Mouse (Mus musculus) hindbrain, embryonic 16.5 days (tissue): ENCODE data around the gene Exoc4. TPM values are rescaled to one million over a fixed set of nuclear protein-coding genes. Genes with fewer than 3 reads are reported as not detected.

Experiments used
- ATAC-seq: fragments of 200-750 bp; cut with Nextera tagmentation; 2 replicates; pipeline ENCODE4 v1.8.0; 2017; ENCODE audit warnings: moderate TSS enrichment, moderate library complexity
- H3K27ac ChIP-seq: fragments of 300-500 bp; sonication (generic); 2 replicates; pipeline ENCODE4 v1.5.1; 2014; ENCODE audit warnings: low read depth, mild to moderate bottlenecking, control low read depth, low read length, moderate library complexity
- H3K27me3 ChIP-seq: fragments of 300-500 bp; sonication (generic); replicated peaks from 2 replicates; pipeline ENCODE4 v1.6.1; 2014; ENCODE audit warnings: low read length; ENCODE audit not compliant: control insufficient read depth, insufficient read depth
- H3K36me3 ChIP-seq: fragments of 300-500 bp; sonication (generic); 2 replicates; pipeline ENCODE4 v1.6.1; 2014; ENCODE audit warnings: mild to moderate bottlenecking, low read length, moderate library complexity, mixed read lengths; ENCODE audit not compliant: control insufficient read depth, insufficient read depth
- H3K4me1 ChIP-seq: fragments of 300-500 bp; sonication (generic); 2 replicates; pipeline ENCODE4 v1.6.1; 2014; ENCODE audit warnings: low read depth, low read length; ENCODE audit not compliant: control insufficient read depth, insufficient read depth
- H3K4me2 ChIP-seq: fragments of 300-500 bp; sonication (generic); 2 replicates; pipeline ENCODE4 v1.6.1; 2014; ENCODE audit warnings: mild to moderate bottlenecking, low read length, control low read depth, moderate library complexity
- H3K4me3 ChIP-seq: fragments of 300-500 bp; sonication (generic); 2 replicates; pipeline ENCODE4 v1.5.1; 2014; ENCODE audit warnings: mild to moderate bottlenecking, low read length, control low read depth, moderate library complexity
- H3K9ac ChIP-seq: fragments of 300-500 bp; sonication (generic); 2 replicates; pipeline ENCODE4 v1.6.1; 2014; ENCODE audit warnings: low read depth, mild to moderate bottlenecking, control low read depth, low read length, moderate library complexity
- H3K9me3 ChIP-seq: fragments of 300-500 bp; sonication (generic); 2 replicates; pipeline ENCODE4 v1.6.1; 2014; ENCODE audit warnings: mild to moderate bottlenecking, low read length, moderate library complexity; ENCODE audit not compliant: control insufficient read depth
- WGBS: fragments of 180-500 bp; shearing (Covaris S2); extraction: QIAGEN DNeasy Blood & Tissue Kit; methylation state at CpG from one replicate; pipeline ENCODE4 v1.1.7; 2014; 5-methylcytosine and 5-hydroxymethylcytosine counted together
- polyA plus RNA-seq: library from polyadenylated mRNA; unstranded; fragments of >200 nt; fragmentation: Nextera tagmentation; extraction: Ambion mirVana; gene quantifications from 2 replicates; pipeline ENCODE4 v1.2.1, GENCODE M21; 2015

Gene Exoc4
- polyA plus RNA-seq, 1 experiment from 2014 or later = 46.0 TPM

DNA sequence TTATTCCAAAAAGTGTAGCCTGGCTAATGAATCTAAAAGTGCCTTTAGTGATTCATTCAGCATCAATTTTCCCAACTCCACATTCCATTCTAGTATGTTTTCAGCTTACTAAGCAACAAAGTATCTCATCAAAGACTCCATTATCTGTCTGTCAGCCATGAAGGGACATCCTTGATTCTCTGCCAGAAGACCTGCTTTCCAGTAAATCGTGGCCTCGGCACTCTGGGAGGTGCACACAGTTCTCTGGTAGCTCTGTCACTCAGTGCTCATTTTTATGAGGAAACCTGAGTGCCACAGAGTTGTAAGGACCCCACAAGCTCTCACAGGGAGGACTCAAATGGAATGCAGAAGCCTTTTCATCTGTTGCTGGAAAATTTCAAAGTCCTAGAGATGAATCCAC, 436.4 kb downstream of the Exoc4 start:
- ATAC-seq = no peak
- no peak overlapping the region for H3K9ac ChIP-seq
- H3K27me3 ChIP-seq = no peaks in the 10 kb centered on the region
- no peak overlapping the region for H3K4me2 ChIP-seq
- H3K4me3 ChIP-seq = no peak overlapping the region
- H3K9me3 ChIP-seq = no peaks in the 10 kb centered on the region
- no peaks in the 10 kb centered on the region for H3K36me3 ChIP-seq
- 48% methylated on average over 2 of the region's 2 CpGs for WGBS
- no peaks in the 10 kb centered on the region for H3K4me1 ChIP-seq
- H3K27ac ChIP-seq = no peak overlapping the region

GRCm38 (mm10) chr6:33690601-33691000, 441.7 kb downstream of the Exoc4 start:
- no peak overlapping the region for H3K4me2 ChIP-seq
- no peaks in the 10 kb centered on the region for H3K9me3 ChIP-seq
- no peaks in the 10 kb centered on the region for H3K36me3 ChIP-seq
- no peaks in the 10 kb centered on the region for H3K4me1 ChIP-seq
- ATAC-seq = no peak
- H3K4me3 ChIP-seq = no peak overlapping the region
- H3K9ac ChIP-seq = no peak overlapping the region
- 87% methylated on average over 5 of the region's 5 CpGs for WGBS
- no peaks in the 10 kb centered on the region for H3K27me3 ChIP-seq
- H3K27ac ChIP-seq = no peak overlapping the region

DNA sequence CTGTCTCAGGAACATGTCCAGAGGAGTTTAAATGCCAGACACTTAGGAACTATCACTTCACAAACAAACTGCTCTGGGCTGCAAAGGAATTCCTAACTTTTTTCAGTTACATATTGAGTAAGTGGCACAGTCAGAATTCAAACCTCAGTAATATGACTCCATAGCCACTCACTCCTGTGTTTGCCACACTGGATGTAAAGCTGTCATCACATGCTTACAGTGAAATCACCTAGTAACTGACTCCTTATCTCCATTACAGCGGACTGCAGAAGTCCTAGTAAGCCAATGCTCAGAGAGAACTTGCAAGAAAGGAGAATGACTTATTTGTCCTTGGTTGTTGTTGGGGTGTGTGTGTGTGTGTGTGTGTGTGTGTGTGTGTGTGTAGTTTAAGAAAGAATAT, 448.1 kb downstream of the Exoc4 start:
- Histone ChIP-seq H3K4me2 (no peak overlapping the region), H3K36me3 (no peaks in the 10 kb centered on the region), H3K27ac (no peak overlapping the region), H3K9ac (no peak overlapping the region), H3K27me3 (no peaks in the 10 kb centered on the region), H3K4me3 (no peak overlapping the region), H3K9me3 (no peaks in the 10 kb centered on the region), H3K4me1 (no peaks in the 10 kb centered on the region)
- no peak for ATAC-seq
- 97% methylated on average over 1 of the region's 1 CpGs for WGBS

DNA sequence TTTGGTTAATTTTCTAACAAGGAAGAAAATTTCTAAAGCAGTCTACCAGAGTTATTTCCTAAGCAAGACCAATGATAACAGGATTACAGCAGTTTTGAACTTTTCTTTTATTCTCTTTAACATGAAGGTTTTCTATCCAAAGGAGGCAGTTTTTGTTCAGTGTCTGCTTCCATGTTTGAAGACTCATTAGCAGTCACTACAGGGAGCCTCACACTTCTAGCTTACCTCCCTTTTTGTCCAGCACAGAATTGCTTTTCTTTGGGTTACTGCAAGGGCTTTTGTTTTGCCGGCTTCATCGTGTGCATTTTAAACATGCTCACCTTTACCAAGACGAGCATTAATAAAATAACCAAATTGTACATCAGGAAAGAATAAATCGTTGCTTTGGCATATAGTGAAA, 460.0 kb downstream of the Exoc4 start:
- 42% methylated on average over 4 of the region's 4 CpGs for WGBS
- Histone ChIP-seq H3K9ac (no peak overlapping the region), H3K27ac (no peak overlapping the region), H3K27me3 (no peaks in the 10 kb centered on the region), H3K4me1 (no peaks in the 10 kb centered on the region; the same call in 1 of the 2 replicates), H3K4me3 (no peak overlapping the region), H3K4me2 (no peak overlapping the region), H3K36me3 (no peaks in the 10 kb centered on the region), H3K9me3 (no peaks in the 10 kb centered on the region)
- no peak for ATAC-seq

GRCm38 (mm10) chr6:33709340-33709739, 460.5 kb downstream of the Exoc4 start:
- Histone ChIP-seq H3K9me3 (no peaks in the 10 kb centered on the region), H3K36me3 (no peaks in the 10 kb centered on the region), H3K27ac (no peak overlapping the region), H3K4me1 (no peaks in the 10 kb centered on the region; the same call in 1 of the 2 replicates), H3K27me3 (no peaks in the 10 kb centered on the region), H3K4me3 (no peak overlapping the region), H3K4me2 (no peak overlapping the region), H3K9ac (no peak overlapping the region)
- WGBS = 75% methylated on average over 5 of the region's 5 CpGs
- no peak for ATAC-seq

GRCm38 (mm10) chr6:33711742-33712141, 462.9 kb downstream of the Exoc4 start:
- H3K9me3 ChIP-seq = no peaks in the 10 kb centered on the region
- H3K27me3 ChIP-seq = no peaks in the 10 kb centered on the region
- ATAC-seq = no peak
- no peak overlapping the region for H3K9ac ChIP-seq
- WGBS = 47% methylated on average over 3 of the region's 3 CpGs
- no peak overlapping the region for H3K27ac ChIP-seq
- no peaks in the 10 kb centered on the region; the same call in 1 of the 2 replicates for H3K4me1 ChIP-seq
- no peaks in the 10 kb centered on the region for H3K36me3 ChIP-seq
- H3K4me3 ChIP-seq = no peak overlapping the region
- H3K4me2 ChIP-seq = no peak overlapping the region

- 48% methylated on average over 7 of the region's 7 CpGs for WGBS
- Histone ChIP-seq H3K4me3 (no peak overlapping the region), H3K9ac (no peak overlapping the region), H3K27ac (no peak overlapping the region), H3K27me3 (no peaks in the 10 kb centered on the region), H3K4me1 (no peaks in the 10 kb centered on the region; the same call in 1 of the 2 replicates), H3K36me3 (no peaks in the 10 kb centered on the region), H3K4me2 (no peak overlapping the region), H3K9me3 (no peaks in the 10 kb centered on the region)
- 0 out of 2 replicates have a peak, but pooled peaks have one; percentile 40 for ATAC-seq
Measured at GRCm38 (mm10) chr6:33712540-33713118, 463.7 kb downstream of the Exoc4 start.

- ATAC-seq = no peak
Measured at GRCm38 (mm10) chr6:33716254-33716965, 467.5 kb downstream of the Exoc4 start.

DNA sequence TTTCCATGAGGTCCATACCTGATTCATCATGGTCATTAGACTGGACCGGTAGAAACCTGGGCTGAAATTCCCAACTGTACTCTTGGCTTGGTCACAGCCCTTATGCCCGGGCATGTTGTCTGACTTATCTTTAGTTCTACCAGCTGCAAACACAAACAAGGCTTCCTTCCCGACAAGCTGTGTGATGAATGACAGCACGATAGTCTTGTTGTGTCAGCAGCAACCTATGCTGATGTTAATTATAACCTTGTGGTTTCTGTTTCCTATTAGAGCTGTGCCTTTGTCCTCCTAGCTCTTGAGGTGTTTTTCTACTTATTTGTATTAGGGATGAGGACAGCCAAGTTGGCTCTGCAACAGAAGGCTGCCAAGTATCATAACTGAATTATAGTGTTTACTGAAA, 472.3 kb downstream of the Exoc4 start:
- 65% methylated on average over 4 of the region's 4 CpGs for WGBS
- H3K27me3 ChIP-seq = no peaks in the 10 kb centered on the region
- H3K4me1 ChIP-seq = no peaks in the 10 kb centered on the region
- H3K9me3 ChIP-seq = no peaks in the 10 kb centered on the region
- H3K4me2 ChIP-seq = no peak overlapping the region
- no peak overlapping the region for H3K27ac ChIP-seq
- no peak for ATAC-seq
- no peak overlapping the region for H3K4me3 ChIP-seq
- H3K9ac ChIP-seq = no peak overlapping the region
- no peaks in the 10 kb centered on the region for H3K36me3 ChIP-seq

More at GRCm38 (mm10) chr6:33716254-33716965, 467.5 kb downstream of the Exoc4 start:
- no peak overlapping the region for H3K4me3 ChIP-seq
- no peaks in the 10 kb centered on the region for H3K36me3 ChIP-seq
- no peak overlapping the region for H3K27ac ChIP-seq
- H3K4me1 ChIP-seq = no peaks in the 10 kb centered on the region; the same call in 1 of the 2 replicates
- H3K9ac ChIP-seq = no peak overlapping the region
- no peaks in the 10 kb centered on the region for H3K9me3 ChIP-seq
- no peak overlapping the region for H3K4me2 ChIP-seq
- no peaks in the 10 kb centered on the region for H3K27me3 ChIP-seq
- 40% methylated on average over 6 of the region's 6 CpGs for WGBS
